Mouse (Mus musculus) CD8-positive naive resting alpha-beta T cell, adult 2 months (primary cell): ENCODE results near the gene Golga2.
"Not testable (repeated sequence)": the region's sequence is repeated elsewhere in the genome, so short reads cannot be mapped to it uniquely, and the experiment has no call there.

Experiments
- DNase-seq, 2 experiments: peaks; one replicate each; pipeline ENCODE4 v3.0.0; 2022; ENCODE audit warnings: low read depth in 2 of 2, low spot score in 2 of 2

Golga2 gene

GRCm38 (mm10) chr2:32288371-32288931, 1.3 kb downstream of the Golga2 start:
- DNase-seq = peak in 1 of 2 experiments; percentile 21

DNA sequence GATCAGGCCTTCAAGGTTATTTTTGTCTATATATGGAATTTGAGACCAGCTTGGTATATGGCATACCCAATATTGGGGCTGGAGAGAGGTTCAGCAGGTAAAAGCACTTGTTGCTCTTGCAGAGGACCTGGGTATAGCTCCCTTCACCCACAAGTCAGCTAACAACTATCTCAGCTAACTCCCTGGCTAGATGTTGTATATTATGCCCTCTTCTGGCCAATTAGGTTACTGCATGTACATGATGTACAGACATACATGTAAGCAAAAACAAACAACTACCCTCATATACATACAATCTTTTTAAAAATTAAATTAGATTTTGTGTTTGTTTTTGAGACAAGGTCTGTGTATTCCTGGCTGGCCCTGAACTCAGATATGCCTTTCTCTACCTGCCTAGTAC, 2.4 kb downstream of the Golga2 start:
- DNase-seq = peak in 1 of 2 experiments; percentile 58

GRCm38 (mm10) chr2:32294348-32294747, 7.2 kb downstream of the Golga2 start:
- no peak for DNase-seq

DNA sequence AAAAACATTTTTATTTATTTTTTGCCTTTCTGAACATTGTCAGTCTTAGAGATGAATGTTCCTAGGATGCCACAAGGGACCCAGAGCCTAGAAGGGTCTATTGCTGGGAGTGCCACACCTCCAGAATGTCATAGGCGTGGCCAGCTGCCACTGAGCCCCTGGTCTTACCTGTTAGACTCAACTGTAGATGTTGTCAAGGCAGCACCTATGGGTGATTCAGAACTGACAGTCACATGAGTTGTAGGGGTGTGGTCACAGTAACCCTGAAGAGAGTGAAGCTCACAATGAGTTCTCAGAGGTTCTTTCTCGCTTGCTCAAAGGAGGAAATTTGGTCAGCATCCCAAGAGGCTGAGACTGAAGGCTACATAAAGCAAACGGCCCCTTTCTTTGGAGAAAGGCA, 8.1 kb downstream of the Golga2 start:
- no peak for DNase-seq

- DNase-seq = not testable (repeated sequence)
Measured at GRCm38 (mm10) chr2:32295842-32296241, 8.7 kb downstream of the Golga2 start.

DNA sequence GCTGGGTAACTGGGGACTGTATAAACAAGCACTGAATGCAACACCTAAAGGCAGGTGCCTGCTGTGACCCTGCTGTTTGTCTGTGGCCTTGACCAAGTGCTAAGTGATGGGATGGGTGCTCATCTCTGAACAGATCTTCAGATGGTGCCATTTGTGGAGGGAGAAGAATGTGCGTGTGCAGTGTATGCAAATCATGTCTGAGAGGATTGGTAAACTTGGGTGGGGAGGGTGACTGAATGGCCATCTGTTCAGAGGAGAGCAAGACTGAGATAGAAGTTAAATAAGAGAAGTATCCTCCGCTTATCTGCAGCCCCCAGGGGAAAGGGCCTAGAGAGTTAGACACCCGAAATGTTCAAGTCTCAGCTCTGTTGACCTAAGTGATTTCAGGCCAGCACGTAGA, 12.3 kb downstream of the Golga2 start:
- DNase-seq = no peak

GRCm38 (mm10) chr2:32302952-32303351, 15.8 kb downstream of the Golga2 start:
- DNase-seq = no peak

DNA sequence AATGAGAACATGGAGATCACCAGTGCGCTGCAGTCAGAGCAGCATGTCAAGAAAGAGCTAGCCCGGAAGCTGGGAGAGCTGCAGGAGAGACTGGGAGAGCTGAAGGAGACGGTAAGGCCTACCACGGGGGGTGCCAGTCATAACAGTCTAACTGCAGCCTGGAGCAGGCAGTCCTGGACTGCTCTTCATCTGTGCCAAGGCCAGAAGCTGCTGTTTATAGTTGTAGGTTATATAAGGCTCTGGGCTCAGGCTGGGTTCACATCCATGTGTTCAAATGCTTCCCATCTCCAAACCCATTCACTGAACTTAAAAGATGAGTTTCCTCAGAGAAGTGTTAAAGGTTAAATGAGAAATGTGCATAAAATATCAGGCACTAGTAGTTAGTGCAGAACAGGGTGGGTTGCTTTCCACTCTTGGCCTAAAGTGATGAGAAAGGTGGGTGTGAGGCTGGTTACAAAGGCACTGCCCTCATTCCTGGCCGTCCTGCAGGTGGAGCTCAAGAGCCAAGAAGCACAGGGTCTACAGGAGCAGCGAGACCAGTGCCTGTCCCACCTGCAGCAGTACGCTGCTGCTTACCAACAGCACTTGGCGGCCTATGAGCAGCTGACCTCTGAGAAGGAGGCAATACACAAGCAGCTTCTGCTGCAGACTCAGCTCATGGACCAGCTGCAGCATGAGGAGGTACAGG, 17.1 kb downstream of the Golga2 start:
- DNase-seq = peak in 1 of 2 experiments; percentile 37

- no peak for DNase-seq
Measured at GRCm38 (mm10) chr2:32305668-32306067, 18.5 kb downstream of the Golga2 start.

- no peak for DNase-seq
Measured at GRCm38 (mm10) chr2:32306176-32306575, 19.0 kb downstream of the Golga2 start.

- DNase-seq = no peak
Measured at GRCm38 (mm10) chr2:32307247-32307798, 20.1 kb downstream of the Golga2 start.

DNA sequence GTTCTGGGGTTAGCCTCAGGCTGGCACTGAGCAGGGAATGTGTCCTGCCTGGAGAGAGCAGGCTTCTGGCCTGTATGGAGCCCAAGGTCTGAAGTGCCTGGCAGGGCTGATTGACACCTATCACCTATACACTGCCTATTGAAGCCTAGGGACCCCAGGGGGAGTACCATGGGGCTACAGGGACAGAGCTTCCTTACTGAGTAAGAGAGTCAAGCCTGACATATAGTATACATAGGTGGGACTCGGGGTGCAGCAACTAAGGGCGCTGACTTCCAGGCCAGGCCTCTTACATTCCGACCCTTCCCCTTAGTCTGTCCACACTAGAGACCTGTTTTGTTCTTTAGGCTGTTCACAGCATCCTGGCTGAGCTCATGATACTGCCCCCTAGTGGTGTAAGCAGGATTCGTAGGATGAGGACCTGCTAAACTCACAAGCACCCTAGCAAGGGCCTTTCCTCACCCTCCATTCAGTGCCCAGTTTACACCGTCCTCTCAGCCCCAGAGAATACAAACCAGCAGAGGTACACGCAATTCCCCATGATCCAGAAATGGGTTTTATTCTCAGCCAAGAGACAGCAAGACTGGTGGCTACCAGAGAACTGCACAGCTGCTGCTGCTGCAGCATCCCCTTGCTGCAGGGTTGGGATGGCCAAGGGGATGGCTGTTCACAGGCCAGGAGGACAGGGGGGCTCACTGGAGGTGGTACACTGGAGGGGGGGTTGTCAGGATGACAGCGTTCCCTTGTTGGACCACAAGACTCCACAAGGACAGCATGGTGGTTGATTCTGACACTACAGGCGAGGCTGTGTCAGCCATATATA, 21.0 kb downstream of the Golga2 start:
- DNase-seq = peak; percentile 47 to 61

- no peak for DNase-seq
Measured at GRCm38 (mm10) chr2:32308870-32309568, 21.8 kb downstream of the Golga2 start.

DNA sequence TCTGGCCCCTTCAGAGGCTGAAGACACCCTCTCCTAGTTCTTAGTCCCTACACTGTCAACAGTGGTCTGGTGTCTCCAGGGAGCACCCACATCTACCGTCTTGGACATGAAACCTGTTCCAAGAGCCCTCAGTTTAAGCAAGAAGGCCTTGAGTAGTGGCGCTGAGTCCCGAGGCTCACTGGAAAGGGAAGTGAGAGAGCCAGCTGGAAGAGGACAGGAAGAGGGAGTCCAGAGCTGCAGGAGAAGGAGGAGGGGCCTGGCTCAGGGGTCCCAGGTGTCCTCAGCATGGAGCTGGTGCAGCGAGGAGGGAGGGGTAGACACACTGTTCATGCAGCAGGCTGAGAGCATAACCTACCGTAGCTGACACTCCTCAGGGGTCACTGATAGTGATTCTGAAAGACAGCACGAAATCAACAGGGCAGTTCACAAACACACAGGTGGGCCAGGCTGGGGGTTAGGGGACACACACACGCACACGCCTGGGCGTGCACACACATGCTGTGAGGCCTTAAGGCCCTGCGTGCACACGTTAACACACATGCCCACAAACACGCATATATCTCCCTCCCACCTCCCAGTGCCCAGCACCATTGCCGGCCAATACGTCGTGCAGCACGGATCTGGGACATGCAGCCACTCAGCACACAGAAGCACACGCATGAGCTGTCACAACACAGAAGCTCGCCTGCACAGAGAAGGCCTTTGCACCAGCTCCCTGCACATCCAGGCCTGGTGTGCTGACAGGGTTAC, 23.1 kb downstream of the Golga2 start:
- DNase-seq = no peak

DNA sequence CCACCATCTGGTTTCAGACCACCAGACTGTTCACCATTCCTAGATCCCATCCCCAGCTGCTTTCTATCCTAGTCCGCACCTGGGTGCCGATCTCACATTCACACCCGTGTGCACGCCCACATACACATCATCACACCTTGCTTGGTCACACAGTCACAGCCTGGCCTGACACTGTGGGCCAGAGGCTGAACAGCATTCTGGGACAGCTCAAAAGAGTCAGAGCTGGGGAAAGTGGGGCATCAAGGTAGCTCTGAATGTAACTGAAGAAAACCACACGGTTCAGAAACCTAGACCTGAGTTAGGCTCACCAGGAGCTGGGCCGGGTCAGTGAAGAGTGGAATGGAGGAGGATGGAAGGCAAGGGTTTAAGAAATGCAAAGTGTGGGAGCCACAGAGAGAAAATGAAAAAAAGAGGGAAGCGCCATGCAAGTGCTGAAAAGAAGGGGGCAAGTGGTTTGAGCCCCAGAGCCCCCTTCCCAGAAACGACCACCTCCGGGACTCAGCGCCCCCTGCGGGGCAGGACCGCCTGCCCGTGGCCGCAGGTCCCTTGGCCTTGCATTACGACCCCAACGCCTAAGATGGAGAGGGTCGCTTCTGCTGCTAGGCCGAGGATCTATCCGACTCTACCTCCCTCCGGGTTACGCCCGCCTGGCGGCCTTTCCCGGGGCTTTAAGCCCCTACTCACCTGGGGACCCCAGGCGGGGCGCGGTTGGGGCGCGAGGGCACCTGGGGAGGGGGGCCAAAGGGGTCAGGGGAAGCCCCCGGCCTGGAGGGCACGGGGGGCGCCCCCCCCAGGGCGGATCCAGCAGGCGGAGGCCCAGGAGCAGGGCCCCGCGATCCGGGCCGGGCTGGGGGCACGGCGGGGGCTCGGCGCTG, 24.5 kb downstream of the Golga2 start:
- DNase-seq = no peak

GRCm38 (mm10) chr2:32312318-32312964, 25.3 kb downstream of the Golga2 start:
- peak; percentile 67 to 83 for DNase-seq

DNA sequence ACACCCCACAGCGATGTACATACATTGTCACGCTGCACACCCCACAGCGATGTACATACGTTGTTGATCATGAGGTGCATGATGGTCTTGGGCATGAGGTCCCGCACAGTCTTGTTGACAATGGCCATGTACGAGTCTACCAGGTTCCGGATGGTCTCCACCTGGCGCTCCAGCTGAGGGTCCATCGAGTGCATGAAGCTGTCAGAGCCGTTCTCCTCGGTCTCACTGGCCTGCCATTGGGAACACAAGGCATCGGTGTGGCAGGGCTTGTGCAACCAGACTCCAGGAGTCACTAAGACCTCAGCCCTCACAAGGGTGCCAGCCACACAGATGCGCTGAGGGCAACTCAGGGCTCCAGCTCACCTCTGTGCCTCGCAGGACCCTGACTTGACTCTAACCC, 27.6 kb downstream of the Golga2 start:
- DNase-seq = no peak

GRCm38 (mm10) chr2:32315751-32316150, 28.6 kb downstream of the Golga2 start:
- DNase-seq = no peak
